Mouse (Mus musculus) kidney, adult 2 months (tissue): ENCODE results near the gene Fyn.

Experiments used
- CTCF ChIP-seq: fragments of 200-500 bp; conservative IDR thresholded peaks from 2 replicates; pipeline ENCODE4 v1.5.1; 2011; ENCODE audit warnings: low read depth, mild to moderate bottlenecking, control low read depth, low read length, moderate library complexity, mixed read lengths; ENCODE audit not compliant: insufficient read depth, insufficient read length
- POLR2A ChIP-seq: fragments of 200-500 bp; IDR thresholded peaks from one replicate; pipeline ENCODE4 v1.6.1; 2011; ENCODE audit warnings: low read depth, low read length, control low read depth

DNA sequence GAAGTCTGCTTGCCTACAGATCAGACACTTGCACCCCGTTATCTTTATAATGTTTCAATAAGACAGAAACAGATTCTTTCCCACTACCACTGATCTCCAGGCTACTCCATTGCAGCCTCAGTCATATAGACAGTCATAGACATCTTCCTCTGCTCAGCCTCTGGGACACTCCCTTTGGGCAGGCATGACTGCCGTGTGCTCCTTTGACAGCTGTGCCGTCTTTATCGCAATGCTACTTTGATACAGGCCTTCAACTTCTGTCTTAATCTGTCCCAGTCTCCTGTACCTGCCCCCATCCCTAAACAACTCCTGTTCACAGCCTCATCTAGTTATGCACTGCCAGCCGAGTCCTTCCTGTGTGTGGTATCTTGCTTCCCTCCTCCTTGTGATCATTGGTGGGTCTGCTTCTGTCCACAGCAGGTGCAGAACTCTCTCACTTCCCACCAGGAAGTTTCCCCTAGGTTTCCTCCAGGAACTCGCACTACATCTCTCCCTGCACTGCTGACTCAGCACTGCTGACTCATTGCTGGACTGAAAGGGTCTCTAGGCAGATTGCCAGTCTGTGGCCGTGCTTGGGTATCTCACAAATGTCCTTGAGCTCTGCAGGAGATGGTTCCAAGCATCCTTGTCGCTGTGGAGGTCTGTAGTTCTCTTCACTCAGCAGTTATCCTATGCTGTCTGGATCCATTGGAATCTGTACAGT, 43.4 kb downstream of the Fyn start:
- TF ChIP-seq POLR2A (no peak), CTCF (no peak)
